Mouse (Mus musculus) intestine, embryonic 16.5 days (tissue): Measurements from ENCODE around the gene Ngly1. TPM values are rescaled to one million over a fixed set of nuclear protein-coding genes. Genes with fewer than 3 reads are reported as not detected.
A peak's percentile ranks its signal among the peaks of the same experiment; 100 is the strongest.
"Not testable (repeated sequence)": the region's sequence is repeated elsewhere in the genome, so short reads cannot be mapped to it uniquely, and the experiment has no call there.

Experiments
- ATAC-seq: fragments of 200-750 bp; cut with Nextera tagmentation; 2 replicates; pipeline ENCODE4 v1.8.0; 2017; ENCODE audit warnings: moderate TSS enrichment, moderate library complexity
- H3K27ac ChIP-seq: fragments of 300-500 bp; sonication (generic); 2 replicates; pipeline ENCODE4 v1.5.1; 2014; ENCODE audit warnings: mild to moderate bottlenecking, low read length
- H3K27me3 ChIP-seq: fragments of 300-500 bp; sonication (generic); replicated peaks from 2 replicates; pipeline ENCODE4 v1.6.1; 2014; ENCODE audit warnings: low read length, control low read depth, mixed read lengths; ENCODE audit not compliant: control insufficient read depth, insufficient read depth
- H3K36me3 ChIP-seq: fragments of 300-500 bp; sonication (generic); 2 replicates; pipeline ENCODE4 v1.6.1; 2014; ENCODE audit warnings: low read length, control low read depth; ENCODE audit not compliant: control insufficient read depth, insufficient read depth
- H3K4me1 ChIP-seq: fragments of 300-500 bp; sonication (generic); 2 replicates; pipeline ENCODE4 v1.6.1; 2014; ENCODE audit warnings: low read length, control low read depth, mixed read lengths; ENCODE audit not compliant: control insufficient read depth, insufficient read depth
- H3K4me2 ChIP-seq: fragments of 300-500 bp; sonication (generic); 2 replicates; pipeline ENCODE4 v1.6.1; 2014; ENCODE audit warnings: low read depth, low read length, control low read depth
- H3K4me3 ChIP-seq: fragments of 300-500 bp; sonication (generic); 2 replicates; pipeline ENCODE4 v1.5.1; 2014; ENCODE audit warnings: mild to moderate bottlenecking, low read length
- H3K9ac ChIP-seq: fragments of 300-500 bp; sonication (generic); 2 replicates; pipeline ENCODE4 v1.6.1; 2014; ENCODE audit warnings: low read depth, low read length
- H3K9me3 ChIP-seq: fragments of 300-500 bp; sonication (generic); 2 replicates; pipeline ENCODE4 v1.6.1; 2016; ENCODE audit warnings: low read length, control low read depth; ENCODE audit not compliant: control insufficient read depth
- WGBS: fragments of 180-500 bp; shearing (Covaris S2); extraction: QIAGEN DNeasy Blood & Tissue Kit; methylation state at CpG from one replicate; pipeline ENCODE4 v1.1.7; 2014; 5-methylcytosine and 5-hydroxymethylcytosine counted together
- polyA plus RNA-seq: library from polyadenylated mRNA; unstranded; fragments of >200 nt; fragmentation: Nextera tagmentation; extraction: Ambion mirVana; gene quantifications from 2 replicates; pipeline ENCODE4 v1.2.1, GENCODE M21; 2015

Ngly1 gene
- polyA plus RNA-seq, 1 experiment from 2014 or later = 37.4 TPM

DNA sequence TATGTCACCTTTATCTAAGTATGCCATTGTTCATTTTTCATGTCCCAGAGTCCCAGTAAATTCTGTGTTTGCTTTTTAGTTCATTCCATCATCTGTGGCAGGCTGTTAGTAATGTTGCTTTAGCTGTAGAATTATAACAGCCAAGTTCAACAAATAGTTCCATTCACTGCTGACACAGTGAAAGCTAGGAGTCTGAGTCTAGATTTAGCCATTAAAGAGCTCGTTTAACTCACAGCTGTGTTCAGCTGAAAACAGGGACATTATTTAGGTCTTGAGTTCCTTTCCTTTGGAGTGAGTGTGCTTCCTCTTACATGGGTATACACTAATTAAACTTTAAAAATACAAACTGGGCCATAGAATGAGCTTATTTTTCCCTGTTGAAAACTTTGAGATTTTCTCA lies 43.3 kb downstream of the Ngly1 start:
- Histone ChIP-seq H3K27me3 (no peaks in the 10 kb centered on the region), H3K4me2 (no peak overlapping the region), H3K4me3 (no peak overlapping the region), H3K9ac (no peak overlapping the region), H3K4me1 (no peaks in the 10 kb centered on the region), H3K9me3 (no peaks in the 10 kb centered on the region), H3K27ac (no peak overlapping the region), H3K36me3 (no peaks in the 10 kb centered on the region)
- ATAC-seq = no peak
- WGBS = 48% methylated on average over 1 of the region's 1 CpGs

DNA sequence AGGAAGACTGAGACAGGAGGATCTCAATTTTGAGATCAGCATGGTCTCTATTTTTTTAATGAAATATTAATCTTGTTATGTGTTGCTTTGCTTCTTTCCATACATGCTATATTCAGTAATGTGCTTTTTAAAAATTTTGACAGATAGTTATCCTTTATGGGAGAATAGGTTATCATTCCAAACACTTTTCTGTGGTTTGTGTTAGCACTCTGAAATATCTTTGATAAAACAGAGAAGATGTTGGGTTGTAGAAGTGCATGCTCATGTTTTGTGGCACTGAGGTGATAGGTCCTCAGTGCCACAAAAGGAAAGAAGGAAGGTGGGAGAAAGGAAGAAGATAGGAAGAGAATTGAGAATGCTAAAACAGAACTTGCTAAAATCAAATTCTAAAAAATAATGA lies 43.9 kb downstream of the Ngly1 start:
- H3K4me2 ChIP-seq = no peak overlapping the region
- no peak overlapping the region for H3K4me3 ChIP-seq
- no peaks in the 10 kb centered on the region for H3K9me3 ChIP-seq
- H3K27me3 ChIP-seq = no peaks in the 10 kb centered on the region
- no peak overlapping the region for H3K27ac ChIP-seq
- no peaks in the 10 kb centered on the region for H3K36me3 ChIP-seq
- no peak for ATAC-seq
- H3K4me1 ChIP-seq = no peaks in the 10 kb centered on the region
- H3K9ac ChIP-seq = no peak overlapping the region

DNA sequence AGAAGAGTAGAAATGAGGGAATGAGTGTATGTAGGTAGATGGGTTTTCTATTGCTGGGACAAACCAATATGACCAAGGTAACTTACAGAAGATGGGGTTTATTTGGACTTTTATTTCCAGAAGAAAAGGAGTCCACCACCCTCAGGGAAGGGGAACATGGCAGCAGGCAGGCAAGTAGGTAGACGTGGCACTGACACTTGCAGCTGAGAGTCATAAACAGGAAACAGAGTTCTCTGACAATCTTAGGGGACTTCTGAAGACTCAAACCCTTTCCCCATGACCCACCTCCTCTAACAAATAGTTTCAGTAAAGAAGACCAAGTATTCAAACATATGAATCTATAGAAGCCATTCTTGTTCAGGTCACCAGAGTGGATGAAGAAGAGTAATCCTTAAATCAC lies 44.8 kb downstream of the Ngly1 start:
- Histone ChIP-seq H3K27ac (no peak overlapping the region), H3K9ac (no peak overlapping the region), H3K4me2 (no peak overlapping the region), H3K36me3 (no peaks in the 10 kb centered on the region), H3K9me3 (no peaks in the 10 kb centered on the region), H3K27me3 (no peaks in the 10 kb centered on the region), H3K4me3 (no peak overlapping the region), H3K4me1 (no peaks in the 10 kb centered on the region)
- 88% methylated on average over 1 of the region's 1 CpGs for WGBS
- ATAC-seq = no peak

DNA sequence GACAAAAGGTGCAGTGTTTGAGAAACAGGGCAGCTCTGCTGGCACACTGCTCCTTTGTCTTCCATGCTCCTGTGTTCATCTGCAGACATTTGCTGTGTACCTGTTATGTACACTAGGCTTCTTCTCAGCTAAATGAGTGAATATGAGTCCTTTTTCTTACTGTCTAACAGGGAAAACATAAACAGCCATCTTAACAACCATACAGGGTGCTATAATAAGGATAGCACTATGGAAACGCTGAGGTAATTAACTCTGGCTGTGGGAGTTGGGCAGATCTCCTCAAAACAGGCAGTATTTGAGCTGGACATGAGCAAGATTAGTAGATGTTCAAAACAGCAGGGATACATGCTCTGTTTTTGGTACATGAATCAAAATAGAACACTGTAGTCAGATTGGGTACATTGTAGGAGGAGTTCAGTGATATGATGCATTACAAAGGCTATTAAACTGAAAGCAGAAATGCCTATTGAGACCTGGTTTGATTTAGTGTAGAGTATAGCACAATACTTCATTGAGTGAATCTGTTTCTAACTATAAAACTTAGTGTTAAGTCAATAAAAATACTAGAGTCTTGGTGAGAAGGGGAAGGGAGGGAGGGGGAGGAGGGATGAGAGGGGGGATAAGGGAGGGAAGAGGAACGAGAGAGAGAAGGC lies 47.9 kb downstream of the Ngly1 start:
- H3K36me3 ChIP-seq = no peaks in the 10 kb centered on the region
- no peak overlapping the region for H3K4me2 ChIP-seq
- no peak overlapping the region for H3K4me3 ChIP-seq
- no peaks in the 10 kb centered on the region for H3K27me3 ChIP-seq
- no peak for ATAC-seq
- no peaks in the 10 kb centered on the region for H3K9me3 ChIP-seq
- no peak overlapping the region for H3K27ac ChIP-seq
- WGBS = 59% methylated on average over 2 of the region's 2 CpGs
- no peaks in the 10 kb centered on the region for H3K4me1 ChIP-seq
- H3K9ac ChIP-seq = no peak overlapping the region

DNA sequence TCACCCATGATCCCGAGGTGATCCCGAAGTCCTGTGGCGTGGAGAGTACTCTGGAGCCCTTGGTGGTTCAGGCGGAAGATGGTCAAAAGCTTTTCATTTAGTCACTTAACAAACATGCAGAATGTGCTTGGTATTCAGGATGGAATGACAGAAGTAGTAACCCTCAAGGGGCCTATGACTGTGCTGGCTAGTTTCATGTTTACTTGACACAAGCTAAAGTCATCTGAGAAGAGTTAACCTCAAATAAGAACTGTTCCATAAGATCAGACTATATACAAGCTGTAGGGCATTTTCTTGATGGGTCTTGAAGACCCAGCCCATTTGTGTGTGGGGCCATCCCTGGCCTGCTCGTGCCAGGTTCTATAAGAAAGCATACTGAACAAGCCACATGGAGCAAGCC lies 52.7 kb downstream of the Ngly1 start:
- H3K36me3 ChIP-seq = no peaks in the 10 kb centered on the region
- no peak overlapping the region for H3K27ac ChIP-seq
- no peaks in the 10 kb centered on the region for H3K9me3 ChIP-seq
- no peaks in the 10 kb centered on the region for H3K27me3 ChIP-seq
- WGBS = 90% methylated on average over 5 of the region's 5 CpGs
- H3K4me2 ChIP-seq = no peak overlapping the region
- no peaks in the 10 kb centered on the region for H3K4me1 ChIP-seq
- H3K9ac ChIP-seq = no peak overlapping the region
- no peak for ATAC-seq
- H3K4me3 ChIP-seq = no peak overlapping the region

DNA sequence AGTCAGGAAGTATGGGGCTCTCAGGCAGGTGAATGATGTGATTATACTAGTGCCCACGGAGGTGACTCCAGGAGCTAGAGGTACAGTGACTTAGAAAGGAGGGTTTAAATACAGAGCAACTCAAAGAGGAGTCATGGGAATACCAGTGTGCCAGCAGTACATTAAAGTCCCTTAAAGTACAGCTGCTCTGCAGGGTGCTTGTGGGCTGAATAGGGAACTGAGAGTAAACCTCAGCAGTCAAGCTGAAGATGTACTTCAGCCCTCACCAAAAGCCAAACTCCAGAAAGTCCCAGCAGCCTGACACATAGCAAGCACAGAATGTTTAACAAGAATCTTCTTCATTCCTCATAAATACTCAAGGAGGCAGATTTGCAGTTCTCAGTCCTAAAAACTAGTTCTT lies 53.6 kb downstream of the Ngly1 start:
- Histone ChIP-seq H3K36me3 (no peaks in the 10 kb centered on the region), H3K4me3 (no peak overlapping the region), H3K9me3 (no peaks in the 10 kb centered on the region), H3K4me1 (no peaks in the 10 kb centered on the region), H3K27ac (no peak overlapping the region), H3K4me2 (no peak overlapping the region), H3K9ac (no peak overlapping the region), H3K27me3 (no peaks in the 10 kb centered on the region)
- no peak for ATAC-seq
- 56% methylated on average over 1 of the region's 1 CpGs for WGBS

DNA sequence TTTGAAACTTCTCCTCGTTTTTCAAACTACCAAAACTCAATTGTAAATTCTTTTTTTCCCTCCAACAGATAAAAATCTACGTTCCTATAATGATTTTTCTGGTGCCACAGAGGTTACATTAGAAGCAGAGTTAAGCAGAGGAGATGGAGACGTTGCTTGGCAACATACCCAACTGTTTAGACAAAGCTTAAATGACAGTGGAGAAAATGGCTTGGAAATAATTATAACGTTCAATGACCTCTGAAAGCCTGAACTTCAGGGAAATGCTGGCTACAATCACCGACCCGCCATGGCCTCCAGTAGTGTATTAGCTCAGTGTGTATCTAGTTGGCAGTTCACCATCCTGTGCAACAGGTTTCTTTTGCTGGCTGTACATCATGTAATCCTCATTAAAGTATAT lies 61.7 kb downstream of the Ngly1 start:
- Histone ChIP-seq H3K27ac (no peak overlapping the region), H3K4me1 (peaks cover 10% of the 10 kb centered on the region), H3K4me2 (no peak overlapping the region), H3K9ac (no peak overlapping the region), H3K9me3 (no peaks in the 10 kb centered on the region), H3K27me3 (no peaks in the 10 kb centered on the region), H3K36me3 (no peaks in the 10 kb centered on the region), H3K4me3 (no peak overlapping the region)
- WGBS = 38% methylated on average over 6 of the region's 6 CpGs
- ATAC-seq = no peak

DNA sequence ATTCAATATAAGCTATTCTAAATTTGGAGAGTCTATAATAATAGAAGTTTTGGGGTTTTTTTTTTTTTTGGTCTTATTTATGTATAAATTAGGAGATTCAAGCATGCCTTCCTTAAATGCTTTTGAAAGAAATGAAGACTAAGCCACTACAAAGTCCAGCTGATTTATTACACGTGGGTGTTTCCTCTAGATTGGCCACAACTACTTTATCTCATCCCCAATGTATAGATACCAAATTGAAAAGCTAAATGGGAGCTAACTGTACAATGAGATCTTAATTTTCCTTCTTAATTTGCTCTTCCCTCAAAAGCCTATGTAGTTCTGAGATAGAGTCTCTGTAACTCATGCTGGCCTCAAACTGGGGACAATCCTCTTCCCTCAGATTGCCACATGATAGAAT lies 63.5 kb downstream of the Ngly1 start:
- peaks cover 10% of the 10 kb centered on the region for H3K4me1 ChIP-seq
- H3K36me3 ChIP-seq = no peaks in the 10 kb centered on the region
- H3K27me3 ChIP-seq = no peaks in the 10 kb centered on the region
- H3K27ac ChIP-seq = peak overlapping the region; percentile 69
- H3K9ac ChIP-seq = no peak overlapping the region
- WGBS = 59% methylated on average over 1 of the region's 1 CpGs
- H3K9me3 ChIP-seq = no peaks in the 10 kb centered on the region
- no peak overlapping the region for H3K4me2 ChIP-seq
- peak; percentile 51 for ATAC-seq
- no peak overlapping the region for H3K4me3 ChIP-seq

DNA sequence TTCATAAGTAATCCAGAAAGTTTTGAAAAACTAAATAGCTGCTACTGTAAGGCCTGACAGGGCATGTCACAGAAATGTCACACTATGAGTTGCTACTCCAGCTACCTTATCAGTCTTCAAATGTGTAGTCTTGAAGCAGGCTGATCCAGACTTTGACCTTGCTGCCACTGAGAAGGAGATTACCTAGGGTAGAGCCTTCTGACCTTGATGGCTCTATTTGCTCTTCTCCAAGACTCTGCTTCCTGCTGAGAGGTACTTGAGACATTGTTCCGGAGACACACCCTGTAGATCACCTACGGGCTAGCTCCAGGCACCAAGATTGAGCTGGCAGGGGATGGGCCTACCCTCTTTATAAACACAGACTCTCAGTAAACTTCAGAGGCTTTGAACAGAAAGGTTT lies 64.0 kb downstream of the Ngly1 start:
- peak; percentile 93 for ATAC-seq
- H3K9ac ChIP-seq, H3K27me3 ChIP-seq, H3K4me2 ChIP-seq, H3K4me3 ChIP-seq, H3K36me3 ChIP-seq, H3K9me3 ChIP-seq: not testable (repeated sequence)
- WGBS = 53% methylated on average over 2 of the region's 2 CpGs
- H3K4me1 ChIP-seq = peaks cover 10% of the 10 kb centered on the region
- peak overlapping the region; percentile 69 for H3K27ac ChIP-seq

DNA sequence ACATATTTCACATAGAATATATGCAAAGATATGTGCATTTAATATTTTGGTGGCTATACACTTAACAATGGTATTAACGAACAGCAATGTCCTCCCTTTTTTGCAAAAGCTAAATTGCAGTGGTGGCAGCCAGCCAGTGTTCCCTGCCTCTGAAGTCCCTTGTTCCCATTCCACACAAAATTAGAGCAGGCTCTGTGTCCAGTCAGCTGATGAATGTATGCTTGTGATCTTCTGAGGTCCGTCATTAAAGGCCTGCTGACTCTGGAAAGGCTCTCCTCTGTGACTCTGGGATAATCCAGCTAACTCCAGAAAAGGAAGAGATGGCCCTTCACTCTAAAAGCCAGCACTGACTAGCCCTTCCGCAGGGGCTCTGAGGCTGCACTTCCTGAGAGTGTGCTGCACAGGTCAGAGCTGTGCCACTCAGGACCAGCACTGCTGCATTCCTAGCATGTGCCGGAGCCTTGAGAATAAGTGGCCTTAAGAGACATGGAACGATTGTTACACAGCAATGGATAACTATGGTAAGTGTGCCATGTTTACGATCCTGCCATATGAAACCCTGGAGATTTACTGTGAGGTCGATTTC lies 64.9 kb downstream of the Ngly1 start:
- no peaks in the 10 kb centered on the region for H3K9me3 ChIP-seq
- H3K4me3 ChIP-seq = no peak overlapping the region
- H3K4me1 ChIP-seq = peaks cover 10% of the 10 kb centered on the region
- H3K36me3 ChIP-seq = no peaks in the 10 kb centered on the region
- 43% methylated on average over 7 of the region's 7 CpGs for WGBS
- H3K4me2 ChIP-seq = no peak overlapping the region
- peak overlapping the region; percentile 68 for H3K27ac ChIP-seq
- peak; percentile 19; the same call in 1 of the 2 replicates for ATAC-seq
- no peaks in the 10 kb centered on the region for H3K27me3 ChIP-seq
- peak overlapping the region; percentile 24; the same call in 1 of the 2 replicates for H3K9ac ChIP-seq
